Mouse (Mus musculus) adrenal gland, adult 2 months (tissue): ENCODE measurements around the gene Sf3a1. TPM values are rescaled to one million over a fixed set of nuclear protein-coding genes. Genes with fewer than 3 reads are reported as not detected.
"Not testable (repeated sequence)": the region's sequence is repeated elsewhere in the genome, so short reads cannot be mapped to it uniquely, and the experiment has no call there.

ENCODE experiments used
- DNase-seq: peaks from one replicate; pipeline ENCODE4 v3.0.0; 2021
- long read RNA-seq: library from polyadenylated mRNA; stranded (forward); transcript quantifications from one replicate; pipeline ENCODE4 v2.0.0, GENCODE M21; 2021
- polyA plus RNA-seq: library from polyadenylated mRNA; depleted of rRNA; stranded (reverse); fragments of >200 nt; gene quantifications from 2 replicates; pipeline ENCODE4 v1.2.3, GENCODE M21; 2012; rRNA removed
- total RNA-seq, 2 experiments: library from RNA; stranded (reverse); gene quantifications; 2 replicates each; pipeline ENCODE4 v1.2.3; 2021

The Sf3a1 gene
- total RNA-seq (10 to 100 TPM; 47.0 to 52.5 TPM), polyA plus RNA-seq (36.4 and 39.8 TPM in 2 replicates)
- long read RNA-seq, full-length matches to known transcripts, result 22 of 33 reads
- long read RNA-seq, partial matches to known transcripts, result 8 of 33 reads
- long read RNA-seq, other reads (novel, unspliced or antisense), result 3 of 33 reads

- peak; percentile 96 for DNase-seq
Measured at GRCm38 (mm10) chr11:4159808-4160708, at the start of gene Sf3a1, which contains the start of gene Ccdc157. Sf3a1 (plus strand) TSS chr11:4160350. Ccdc157 (minus strand) TSS chr11:4160293.

- no peak for DNase-seq
Measured at GRCm38 (mm10) chr11:4112033-4112432, 48.1 kb upstream of the Sf3a1 start.

- no peak for DNase-seq
Measured at GRCm38 (mm10) chr11:4112861-4113260, 47.3 kb upstream of the Sf3a1 start.

GRCm38 (mm10) chr11:4113496-4113895 is 46.7 kb upstream of the Sf3a1 start:
- no peak for DNase-seq

GRCm38 (mm10) chr11:4113970-4114369 is 46.2 kb upstream of the Sf3a1 start:
- no peak for DNase-seq

GRCm38 (mm10) chr11:4114541-4114940 is 45.6 kb upstream of the Sf3a1 start:
- DNase-seq, result not testable (repeated sequence)

- no peak for DNase-seq
Measured at GRCm38 (mm10) chr11:4115407-4115806, 44.7 kb upstream of the Sf3a1 start.

GRCm38 (mm10) chr11:4116458-4117141 is 43.5 kb upstream of the Sf3a1 start:
- no peak for DNase-seq

GRCm38 (mm10) chr11:4117372-4118071 is 42.6 kb upstream of the Sf3a1 start:
- DNase-seq, result no peak

GRCm38 (mm10) chr11:4118081-4118921 is 41.8 kb upstream of the Sf3a1 start:
- DNase-seq, result peak; percentile 74

GRCm38 (mm10) chr11:4119635-4120034 is 40.5 kb upstream of the Sf3a1 start:
- no peak for DNase-seq

GRCm38 (mm10) chr11:4121691-4122090 is 38.5 kb upstream of the Sf3a1 start:
- DNase-seq, result no peak

- no peak for DNase-seq
Measured at GRCm38 (mm10) chr11:4122226-4122625, 37.9 kb upstream of the Sf3a1 start.

GRCm38 (mm10) chr11:4122742-4123579 is 37.2 kb upstream of the Sf3a1 start, which contains the start of gene Sec14l2:
Sec14l2 (minus strand) TSS chr11:4123415.
- no peak for DNase-seq

GRCm38 (mm10) chr11:4123922-4124321 is 36.2 kb upstream of the Sf3a1 start:
- peak; percentile 28 for DNase-seq

- DNase-seq, result no peak
Measured at GRCm38 (mm10) chr11:4127059-4127458, 33.1 kb upstream of the Sf3a1 start.

- DNase-seq, result not testable (repeated sequence)
Measured at GRCm38 (mm10) chr11:4128461-4128860, 31.7 kb upstream of the Sf3a1 start.

GRCm38 (mm10) chr11:4133450-4133849 is 26.7 kb upstream of the Sf3a1 start:
- no peak for DNase-seq

- DNase-seq, result no peak
Measured at GRCm38 (mm10) chr11:4134400-4134799, 25.8 kb upstream of the Sf3a1 start.
